Mouse (Mus musculus): ENCODE results near the gene Chrna9. TPM values are rescaled to one million over a fixed set of nuclear protein-coding genes. Genes with fewer than 3 reads are reported as not detected.

Chrna9 gene
- total and polyA plus RNA-seq, 2 experiments from 2014 or later: 6.9 TPM; not detected in 1

DNA sequence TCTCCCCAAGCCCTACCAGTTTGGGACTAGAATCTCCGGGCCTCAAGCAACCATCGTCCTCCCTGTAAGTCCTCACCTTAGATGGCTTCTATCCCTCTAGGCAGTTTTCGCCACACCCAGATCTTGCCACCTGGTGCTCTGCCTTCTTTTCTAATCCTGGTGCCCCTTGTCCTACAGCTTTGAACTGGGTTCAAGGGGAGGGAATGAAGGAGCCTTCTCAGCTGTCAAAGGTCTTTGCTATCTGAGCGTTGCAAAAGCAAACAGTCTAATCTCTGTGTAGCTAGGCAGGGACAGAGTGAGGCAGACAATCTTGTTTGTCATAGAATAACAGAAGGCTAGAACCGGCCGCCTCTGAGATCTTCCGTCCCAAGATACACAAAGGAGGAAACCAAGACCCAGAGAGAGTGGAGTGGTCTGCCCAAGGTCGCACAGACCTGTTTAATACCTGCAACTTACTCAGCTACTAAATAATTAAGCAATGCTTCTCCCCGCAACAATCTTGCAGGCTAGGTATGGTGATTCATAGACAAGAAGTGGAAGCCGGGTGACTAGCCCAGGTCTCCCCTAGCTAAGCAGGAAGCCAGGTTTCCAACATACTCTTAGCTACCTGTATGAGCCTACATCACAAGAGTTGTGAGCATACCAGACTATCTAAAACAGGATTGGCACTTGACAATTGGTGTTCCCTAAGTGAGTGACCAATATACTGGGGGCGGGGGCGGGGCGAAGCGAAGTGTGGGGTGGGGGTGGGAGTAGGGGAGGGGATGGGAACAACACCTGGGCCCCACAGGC lies 69.6 kb downstream of the Chrna9 start, which contains the start of gene 9130230L23Rik:
TSS of gene 9130230L23Rik (minus strand) at position 152 of the 792 bp plus-strand sequence.
- ATAC-seq (ENCODE audit: insufficient read depth, low read depth) (no peak; the same call in 1 of the 2 replicates), DNase-seq (ENCODE audit: low spot score) (no peak)
- H3K4me3 ChIP-seq (ENCODE audit: low read depth, low read length): no peak within 1 kb of the TSS
- TF ChIP-seq EP300 (IDR thresholded peaks at IDR 0.05; ENCODE audit: low read depth) (no peak), CTCF (IDR thresholded peaks at IDR 0.05; ENCODE audit: low read depth) (no peak)
- H3K36me3 ChIP-seq (replicated peaks; ENCODE audit: control insufficient read depth, insufficient read depth, low read length): no peaks in the 10 kb centered on the region
- 0 out of 2 replicates have a peak, but pooled peaks cover 3% of the 10 kb centered on the region for H3K4me1 ChIP-seq (ENCODE audit: control insufficient read depth, insufficient read depth)
- no peak within 1 kb of the TSS for H3K27ac ChIP-seq (ENCODE audit: low read depth)
- no peak within 1 kb of the TSS for H3K4me2 ChIP-seq (ENCODE audit: low read depth, low read length)
- no peaks in the 10 kb centered on the region for H3K27me3 ChIP-seq (ENCODE audit: control insufficient read depth, insufficient read depth, low read length)
- no peaks in the 10 kb centered on the region for H3K9me3 ChIP-seq (replicated peaks; ENCODE audit: control insufficient read depth, low read length)
- WGBS: 40% methylated on average over 14 of the region's 14 CpGs
- H3K9ac ChIP-seq (replicated peaks; ENCODE audit: low read depth, low read length): no peak within 1 kb of the TSS

DNA sequence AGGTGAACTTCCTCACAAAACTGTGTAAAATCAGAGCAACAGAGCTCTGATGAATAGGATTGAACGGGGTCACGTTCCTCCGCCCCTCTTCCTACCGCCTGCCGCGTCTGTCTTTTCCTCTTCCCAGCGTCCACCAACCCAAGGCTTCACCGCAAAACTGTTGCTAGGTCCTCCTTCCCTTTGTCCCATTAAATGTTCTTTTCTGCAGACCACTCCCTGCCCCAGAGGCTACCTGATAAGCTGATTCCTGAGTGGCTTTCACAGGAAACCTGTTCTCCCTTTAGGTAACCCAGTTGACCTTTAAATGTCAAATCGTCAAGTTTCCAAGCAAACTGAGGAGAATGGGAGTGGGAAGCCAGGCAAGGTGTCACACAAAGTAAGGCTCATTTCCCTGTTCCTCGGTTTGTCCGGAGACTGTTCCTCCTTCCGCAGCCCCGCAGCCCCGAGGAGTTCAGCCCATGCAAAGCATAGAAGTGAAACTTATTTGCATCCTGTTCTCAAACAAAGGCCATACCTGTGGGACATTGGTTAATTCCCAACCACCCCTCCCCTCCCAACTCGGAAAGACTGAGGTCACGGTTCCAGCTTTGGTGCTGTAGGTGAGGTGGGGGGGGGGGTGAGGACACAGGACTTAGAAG lies 70.4 kb downstream of the Chrna9 start:
- no peak overlapping the region for H3K4me3 ChIP-seq (ENCODE audit: low read depth, low read length)
- no peak overlapping the region for H3K27ac ChIP-seq (ENCODE audit: low read depth)
- TF ChIP-seq CTCF (IDR thresholded peaks at IDR 0.05; ENCODE audit: low read depth) (no peak), EP300 (IDR thresholded peaks at IDR 0.05; ENCODE audit: low read depth) (no peak)
- no peak for DNase-seq (ENCODE audit: low spot score)
- H3K4me1 ChIP-seq (ENCODE audit: control insufficient read depth, insufficient read depth): 0 out of 2 replicates have a peak, but pooled peaks cover 3% of the 10 kb centered on the region
- WGBS: 42% methylated on average over 16 of the region's 16 CpGs
- no peaks in the 10 kb centered on the region for H3K36me3 ChIP-seq (replicated peaks; ENCODE audit: control insufficient read depth, insufficient read depth, low read length)
- no peaks in the 10 kb centered on the region for H3K27me3 ChIP-seq (ENCODE audit: control insufficient read depth, insufficient read depth, low read length)
- no peaks in the 10 kb centered on the region for H3K9me3 ChIP-seq (replicated peaks; ENCODE audit: control insufficient read depth, low read length)
- ATAC-seq (ENCODE audit: insufficient read depth, low read depth): no peak
- no peak overlapping the region for H3K4me2 ChIP-seq (ENCODE audit: low read depth, low read length)
- no peak overlapping the region for H3K9ac ChIP-seq (replicated peaks; ENCODE audit: low read depth, low read length)

DNA sequence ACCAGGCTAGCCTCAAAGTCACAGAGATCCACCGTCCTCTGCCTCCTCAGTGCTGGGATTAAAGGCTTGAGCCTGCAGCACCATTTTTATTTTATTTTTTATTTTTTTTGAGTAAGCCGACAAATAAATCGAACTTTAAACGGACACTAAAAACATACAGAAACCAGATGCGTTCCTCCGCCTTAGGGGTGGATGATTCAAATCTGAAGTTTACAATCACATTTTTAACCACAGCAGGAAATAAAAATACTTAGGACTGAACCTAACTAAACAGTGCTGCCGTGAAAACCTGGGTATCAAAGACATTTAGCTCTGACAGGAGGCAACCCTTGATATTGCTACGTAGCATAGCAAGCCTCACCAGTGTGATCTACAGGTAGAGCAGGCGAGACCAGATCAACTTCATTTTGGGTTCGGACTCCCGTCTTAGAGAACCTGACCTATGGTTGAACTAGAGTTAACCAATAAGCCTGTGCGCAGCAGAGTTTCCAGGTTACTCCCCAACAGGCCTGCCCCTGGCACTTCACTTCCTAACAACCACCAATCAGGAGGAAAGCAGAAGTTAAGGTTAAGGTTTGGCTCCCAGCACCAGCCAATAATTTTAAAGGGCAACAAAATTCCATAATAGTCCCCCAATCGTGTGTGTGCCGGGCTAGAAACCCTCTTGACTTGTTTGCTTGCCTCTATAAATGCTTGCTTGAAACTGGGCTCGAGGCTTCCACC lies 73.7 kb downstream of the Chrna9 start:
- H3K27me3 ChIP-seq (ENCODE audit: control insufficient read depth, insufficient read depth, low read length): no peaks in the 10 kb centered on the region
- 0 out of 2 replicates have a peak, but pooled peaks cover 3% of the 10 kb centered on the region for H3K4me1 ChIP-seq (ENCODE audit: control insufficient read depth, insufficient read depth)
- no peak for ATAC-seq (ENCODE audit: insufficient read depth, low read depth)
- 85% methylated on average over 15 of the region's 15 CpGs for WGBS
- TF ChIP-seq CTCF (IDR thresholded peaks at IDR 0.05; ENCODE audit: low read depth) (no peak), EP300 (IDR thresholded peaks at IDR 0.05; ENCODE audit: low read depth) (no peak)
- no peaks in the 10 kb centered on the region for H3K36me3 ChIP-seq (replicated peaks; ENCODE audit: control insufficient read depth, insufficient read depth, low read length)
- no peak overlapping the region for H3K27ac ChIP-seq (ENCODE audit: low read depth)
- H3K4me3 ChIP-seq (ENCODE audit: low read depth, low read length): no peak overlapping the region
- no peaks in the 10 kb centered on the region for H3K9me3 ChIP-seq (replicated peaks; ENCODE audit: control insufficient read depth, low read length)
- DNase-seq (ENCODE audit: low spot score): no peak
- H3K9ac ChIP-seq (replicated peaks; ENCODE audit: low read depth, low read length): no peak overlapping the region
- no peak overlapping the region for H3K4me2 ChIP-seq (ENCODE audit: low read depth, low read length)

DNA sequence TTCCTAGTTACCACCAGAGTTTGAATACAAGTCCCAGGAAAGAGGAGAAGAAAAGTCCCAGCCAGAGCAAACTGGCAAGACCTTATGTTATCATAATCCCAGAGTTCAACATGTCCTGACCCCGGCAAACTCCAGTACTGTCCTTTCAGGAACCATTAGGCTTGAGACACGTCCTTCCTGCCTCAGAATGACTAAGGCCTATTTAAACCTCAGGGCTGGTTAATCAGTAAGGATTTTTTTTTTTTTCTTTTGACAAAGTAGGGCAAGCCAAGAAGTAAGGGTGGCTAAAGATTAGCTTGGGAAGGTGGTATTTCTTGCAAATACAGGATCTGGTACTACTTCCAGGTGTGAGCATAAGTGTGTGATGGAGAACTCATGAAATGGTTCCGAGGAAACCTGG lies 79.3 kb downstream of the Chrna9 start:
- Histone ChIP-seq H3K27me3 (ENCODE audit: control insufficient read depth, insufficient read depth, low read length) (no peaks in the 10 kb centered on the region), H3K9me3 (replicated peaks; ENCODE audit: control insufficient read depth, low read length) (no peaks in the 10 kb centered on the region), H3K4me3 (ENCODE audit: low read depth, low read length) (no peak overlapping the region), H3K4me1 (ENCODE audit: control insufficient read depth, insufficient read depth) (no peaks in the 10 kb centered on the region), H3K36me3 (replicated peaks; ENCODE audit: control insufficient read depth, insufficient read depth, low read length) (no peaks in the 10 kb centered on the region), H3K9ac (replicated peaks; ENCODE audit: low read depth, low read length) (no peak overlapping the region), H3K4me2 (ENCODE audit: low read depth, low read length) (no peak overlapping the region), H3K27ac (ENCODE audit: low read depth) (no peak overlapping the region)
- DNase-seq (ENCODE audit: low spot score) (no peak), ATAC-seq (ENCODE audit: insufficient read depth, low read depth) (no peak)
- TF ChIP-seq CTCF (IDR thresholded peaks at IDR 0.05; ENCODE audit: low read depth) (no peak), EP300 (IDR thresholded peaks at IDR 0.05; ENCODE audit: low read depth) (no peak)
- WGBS: 70% methylated on average over 3 of the region's 3 CpGs

DNA sequence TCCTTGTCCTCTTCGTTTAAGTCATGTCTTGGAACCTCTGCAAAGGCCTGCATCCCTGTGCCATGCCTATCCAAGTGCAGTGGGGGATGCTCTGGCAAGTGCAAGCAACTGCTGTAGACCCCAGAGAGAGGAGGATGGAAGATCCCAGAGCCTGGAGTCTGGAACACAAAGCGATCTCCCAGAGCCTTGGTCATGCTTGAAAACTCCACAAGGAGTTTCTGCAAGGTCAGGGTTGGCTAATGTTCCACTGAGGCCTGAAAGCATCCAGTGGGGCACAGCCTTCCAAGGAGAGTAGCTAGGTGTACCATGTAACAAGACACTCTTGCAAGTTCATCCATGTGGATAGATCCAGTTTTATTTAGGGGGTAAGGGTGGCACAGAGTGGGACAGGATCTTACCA lies 79.7 kb downstream of the Chrna9 start:
- no peak for ATAC-seq (ENCODE audit: insufficient read depth, low read depth)
- no peaks in the 10 kb centered on the region for H3K4me1 ChIP-seq (ENCODE audit: control insufficient read depth, insufficient read depth)
- no peaks in the 10 kb centered on the region for H3K27me3 ChIP-seq (ENCODE audit: control insufficient read depth, insufficient read depth, low read length)
- no peak overlapping the region for H3K4me3 ChIP-seq (ENCODE audit: low read depth, low read length)
- no peak for TF ChIP-seq CTCF (IDR thresholded peaks at IDR 0.05; ENCODE audit: low read depth)
- TF ChIP-seq EP300 (IDR thresholded peaks at IDR 0.05; ENCODE audit: low read depth): no peak
- no peaks in the 10 kb centered on the region for H3K9me3 ChIP-seq (replicated peaks; ENCODE audit: control insufficient read depth, low read length)
- no peak overlapping the region for H3K9ac ChIP-seq (replicated peaks; ENCODE audit: low read depth, low read length)
- H3K4me2 ChIP-seq (ENCODE audit: low read depth, low read length): no peak overlapping the region
- DNase-seq (ENCODE audit: low spot score): no peak
- no peaks in the 10 kb centered on the region for H3K36me3 ChIP-seq (replicated peaks; ENCODE audit: control insufficient read depth, insufficient read depth, low read length)
- 89% methylated on average over 2 of the region's 2 CpGs for WGBS
- H3K27ac ChIP-seq (ENCODE audit: low read depth): no peak overlapping the region
